Mouse (Mus musculus): ENCODE measurements around the gene Wdr24. TPM values are rescaled to one million over a fixed set of nuclear protein-coding genes. Genes with fewer than 3 reads are reported as not detected.

Gene Wdr24
- total RNA-seq, 2 experiments from 2014 or later, result 26.8 to 30.9 TPM

DNA sequence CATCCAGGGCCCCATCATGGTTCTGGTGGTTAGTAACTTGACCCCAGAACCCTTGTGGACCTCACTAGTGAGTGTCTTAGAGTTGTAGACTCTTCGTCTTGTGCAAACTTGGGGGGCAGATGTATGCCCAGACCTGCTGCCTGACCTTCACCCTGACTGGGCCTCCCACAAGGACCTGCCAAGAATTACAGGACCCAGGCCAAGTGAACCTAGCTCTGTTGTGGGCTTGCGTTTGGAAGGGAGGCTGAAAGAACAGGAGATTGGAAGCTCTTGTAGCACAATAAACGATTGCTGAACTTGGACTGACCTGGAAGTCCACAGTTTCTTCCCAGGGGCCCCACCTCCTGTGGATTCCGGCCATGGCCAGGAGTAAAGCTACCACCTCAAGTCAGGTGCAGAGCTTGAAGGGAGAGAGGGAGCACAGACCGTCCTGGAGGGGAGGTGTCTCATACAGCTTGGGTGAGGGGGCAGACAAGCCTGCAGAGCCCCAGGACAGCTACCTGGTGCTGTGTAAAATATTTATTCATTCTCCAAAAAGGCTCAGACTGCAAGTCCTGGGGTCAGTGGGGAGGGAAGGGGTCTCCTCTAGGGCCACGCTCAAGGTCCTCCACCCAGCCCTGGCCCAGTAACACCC lies 10.7 kb downstream of the Wdr24 start:
- Histone ChIP-seq H3K4me3 (peak overlapping the region; percentile 72), H3K27ac (peak overlapping the region; percentile 99)
- intact Hi-C loops (cut with DNase I), result no loop called here
- no peak for TF ChIP-seq CTCF (IDR thresholded peaks at IDR 0.05)
- DNase-seq (ENCODE audit: extremely low spot score in 1 of 2, low spot score in 2 of 2), result no peak

DNA sequence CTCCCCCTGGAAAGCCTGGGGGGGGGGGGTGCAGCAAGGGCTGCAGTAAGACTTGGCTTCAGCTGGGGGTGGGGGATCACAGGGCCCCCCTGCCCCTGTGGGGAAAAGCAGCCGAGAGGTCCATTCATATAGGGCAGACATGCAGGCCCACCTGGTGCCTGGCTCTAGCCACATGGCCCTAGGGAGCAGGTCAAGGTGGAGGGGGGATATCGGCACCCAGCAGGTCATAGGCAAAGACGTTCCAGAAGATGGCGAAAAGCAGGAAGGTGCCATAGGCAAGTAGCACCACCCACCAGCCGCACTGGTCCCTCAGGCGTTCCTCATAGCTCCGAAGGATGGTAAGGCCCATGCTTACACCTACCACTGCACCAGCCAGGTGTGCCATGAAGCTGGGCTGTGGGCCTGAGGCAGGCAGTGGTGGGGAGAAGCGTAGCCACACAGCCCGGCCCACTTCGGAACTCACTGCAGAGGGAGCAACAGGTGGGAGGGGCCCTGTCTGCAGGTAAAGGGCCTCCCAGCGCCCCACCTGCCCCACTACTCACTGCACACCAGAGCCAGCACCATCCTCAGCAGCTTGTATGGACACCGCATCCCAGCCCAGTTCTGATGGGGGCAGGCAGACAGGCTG lies 11.3 kb downstream of the Wdr24 start:
- intact Hi-C loops (cut with DNase I), result no loop called here
- H3K4me3 ChIP-seq, result peak overlapping the region; percentile 72
- DNase-seq (ENCODE audit: extremely low spot score in 1 of 2, low spot score in 2 of 2), result no peak
- TF ChIP-seq CTCF (IDR thresholded peaks at IDR 0.05), result no peak
- no peak overlapping the region; the same call in 1 of the 2 replicates for H3K27ac ChIP-seq

DNA sequence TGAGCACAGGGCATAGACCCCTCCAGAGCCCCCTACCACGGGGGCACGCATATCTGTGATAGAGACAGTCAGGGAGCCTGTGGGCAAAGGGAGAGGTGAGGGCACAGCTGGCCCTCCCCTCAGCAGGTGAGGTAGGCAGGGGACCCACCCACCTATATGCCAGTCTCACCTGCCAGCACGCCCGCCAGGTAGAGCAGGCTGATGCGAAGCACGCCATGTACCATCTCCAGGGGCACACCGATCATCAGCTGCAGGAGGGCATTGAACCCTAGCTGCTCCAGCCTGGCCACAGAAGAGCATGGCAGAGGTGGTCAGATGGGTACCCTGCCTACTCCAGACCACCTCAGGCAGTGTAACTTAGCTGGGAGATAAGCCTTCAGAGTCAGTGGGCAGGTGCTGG lies 11.9 kb downstream of the Wdr24 start:
- DNase-seq (ENCODE audit: extremely low spot score in 1 of 2, low spot score in 2 of 2), result no peak
- no peak overlapping the region for H3K4me3 ChIP-seq
- TF ChIP-seq CTCF (IDR thresholded peaks at IDR 0.05), result no peak
- H3K27ac ChIP-seq, result no peak overlapping the region
- intact Hi-C loops (cut with DNase I), result no loop called here

DNA sequence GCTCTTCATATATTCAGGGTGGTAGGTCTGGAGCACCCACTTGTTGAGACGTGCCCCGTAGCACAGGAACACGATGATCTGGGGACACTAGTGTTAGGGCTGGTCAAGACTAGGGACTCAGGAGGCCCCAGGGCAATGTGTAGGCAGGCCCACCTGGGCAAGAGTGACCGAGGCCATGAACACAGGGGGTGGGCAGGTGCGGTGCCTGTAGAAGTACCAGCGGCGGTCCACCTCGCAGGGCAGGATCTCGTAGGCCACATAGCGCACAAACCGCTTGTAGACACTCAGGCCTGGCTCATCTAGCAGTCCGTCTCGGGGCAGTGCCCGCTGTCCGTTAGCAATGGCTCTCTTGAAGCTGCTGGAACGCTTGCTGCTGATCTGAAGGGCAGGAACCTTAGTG lies 12.4 kb downstream of the Wdr24 start:
- intact Hi-C loops (cut with DNase I), result no loop called here
- peak overlapping the region; percentile 66 for H3K4me3 ChIP-seq
- no peak for TF ChIP-seq CTCF (IDR thresholded peaks at IDR 0.05)
- no peak for DNase-seq (ENCODE audit: extremely low spot score in 1 of 2, low spot score in 2 of 2)
- peak overlapping the region; percentile 96 for H3K27ac ChIP-seq

DNA sequence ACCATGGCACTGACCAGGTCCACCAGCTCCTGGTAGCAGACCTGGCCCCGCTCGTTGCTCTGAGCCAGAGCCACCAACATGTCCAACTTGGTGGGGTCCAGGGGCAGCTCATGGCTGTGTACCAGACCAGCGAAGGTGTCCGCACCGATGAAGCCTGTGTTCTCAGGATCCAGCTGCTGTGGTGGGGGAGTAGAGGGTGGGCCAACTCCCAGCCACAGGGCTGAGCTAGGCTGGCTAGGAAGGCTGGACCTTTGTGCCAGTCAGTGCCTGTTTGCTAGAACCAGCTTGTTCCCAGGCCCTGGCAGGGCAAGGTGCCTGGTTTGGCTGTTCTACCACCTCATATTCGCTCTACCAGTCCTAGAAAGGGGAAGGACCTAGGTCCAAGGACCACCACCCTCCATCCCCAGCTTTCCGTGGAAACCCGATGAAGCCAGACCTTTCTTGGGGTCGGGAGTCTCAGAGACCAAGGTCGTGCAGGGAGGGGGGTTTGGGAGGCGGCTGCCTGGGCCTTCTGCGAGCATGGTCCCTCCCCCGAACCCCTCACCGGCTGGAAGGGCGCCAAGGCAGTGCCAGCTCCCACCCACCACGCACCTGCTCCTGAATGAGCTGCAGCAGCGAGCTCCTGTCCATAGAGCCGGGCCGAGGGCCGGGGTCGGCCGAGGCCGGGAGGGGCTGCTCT lies 13.1 kb downstream of the Wdr24 start:
- peak overlapping the region; percentile 96 for H3K27ac ChIP-seq
- DNase-seq (ENCODE audit: extremely low spot score in 1 of 2, low spot score in 2 of 2), result no peak
- TF ChIP-seq CTCF (IDR thresholded peaks at IDR 0.05), result no peak
- H3K4me3 ChIP-seq, result peak overlapping the region; percentile 66
- intact Hi-C loops (cut with DNase I), result no loop called here

DNA sequence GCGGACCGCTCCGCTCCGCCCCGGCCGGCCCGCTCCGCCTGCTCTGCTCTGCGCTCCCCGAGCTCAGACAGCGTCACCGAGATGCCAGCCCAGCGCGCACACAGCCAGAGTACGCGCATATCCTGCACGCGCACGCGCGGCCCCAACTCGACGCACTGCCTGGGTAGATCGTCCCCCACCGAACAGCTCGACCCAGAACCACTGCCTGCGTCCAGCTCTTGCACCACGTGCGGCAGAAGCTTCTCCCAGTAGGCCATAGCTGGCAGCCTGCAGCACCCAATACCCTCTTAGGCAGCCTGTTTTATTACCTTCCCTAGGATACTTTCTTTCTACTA lies 13.6 kb downstream of the Wdr24 start, which contains the start of gene Rhbdl1:
Gene Rhbdl1, minus strand, starts transcription at position 220 of the 335 bp plus-strand sequence.
- Histone ChIP-seq H3K4me3 (peak within 1 kb of the TSS; percentile 66), H3K27ac (peak within 1 kb of the TSS; percentile 96)
- no peak for TF ChIP-seq CTCF (IDR thresholded peaks at IDR 0.05)
- intact Hi-C loops (cut with DNase I), result no loop called here
- DNase-seq (ENCODE audit: extremely low spot score in 1 of 2, low spot score in 2 of 2), result peak; percentile 83 to 85

DNA sequence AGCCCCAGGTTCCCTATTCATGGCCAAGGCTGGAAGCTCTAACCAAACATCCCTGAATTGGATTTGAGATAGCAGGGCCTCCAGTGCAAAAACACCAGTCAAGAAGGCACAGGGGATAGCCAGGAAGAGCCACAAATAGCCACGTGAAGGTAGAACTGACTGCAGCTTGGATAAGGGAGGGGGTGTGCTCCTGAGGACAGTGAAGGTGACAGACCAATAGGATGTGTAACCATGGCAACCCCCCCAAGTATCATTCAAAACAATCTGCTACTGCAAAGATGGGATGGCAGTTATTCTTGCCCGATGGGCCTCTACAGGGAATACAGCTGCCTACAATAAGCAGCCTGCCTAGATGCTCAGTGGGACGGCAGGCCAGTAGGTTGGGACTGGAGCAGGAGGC lies 14.1 kb downstream of the Wdr24 start:
- TF ChIP-seq CTCF (IDR thresholded peaks at IDR 0.05), result no peak
- H3K4me3 ChIP-seq, result no peak overlapping the region
- H3K27ac ChIP-seq, result peak overlapping the region; percentile 96
- intact Hi-C loops (cut with DNase I), result no loop called here
- no peak for DNase-seq (ENCODE audit: extremely low spot score in 1 of 2, low spot score in 2 of 2)

DNA sequence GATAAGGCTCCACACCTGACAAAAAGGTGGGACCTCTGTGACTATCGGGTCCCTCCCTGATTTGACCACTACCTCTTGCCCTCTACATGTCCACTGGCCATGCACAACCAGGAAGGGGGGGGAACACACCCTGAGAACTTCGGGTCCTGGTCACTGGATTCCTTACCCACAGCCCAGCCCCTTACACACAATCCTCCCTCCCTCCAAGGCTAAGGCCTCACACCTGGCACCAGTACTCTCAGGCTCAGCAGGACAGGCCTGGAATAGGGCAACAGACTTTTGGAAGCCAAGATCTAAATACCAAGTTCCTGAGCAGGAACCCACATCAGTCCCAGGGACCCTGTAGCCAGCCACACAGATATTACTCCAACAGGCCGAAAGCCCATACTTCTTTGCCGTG lies 15.5 kb downstream of the Wdr24 start:
- intact Hi-C loops (cut with DNase I), result no loop called here
- no peak for DNase-seq (ENCODE audit: extremely low spot score in 1 of 2, low spot score in 2 of 2)
- no peak overlapping the region for H3K4me3 ChIP-seq
- H3K27ac ChIP-seq, result no peak overlapping the region
- no peak for TF ChIP-seq CTCF (IDR thresholded peaks at IDR 0.05)

DNA sequence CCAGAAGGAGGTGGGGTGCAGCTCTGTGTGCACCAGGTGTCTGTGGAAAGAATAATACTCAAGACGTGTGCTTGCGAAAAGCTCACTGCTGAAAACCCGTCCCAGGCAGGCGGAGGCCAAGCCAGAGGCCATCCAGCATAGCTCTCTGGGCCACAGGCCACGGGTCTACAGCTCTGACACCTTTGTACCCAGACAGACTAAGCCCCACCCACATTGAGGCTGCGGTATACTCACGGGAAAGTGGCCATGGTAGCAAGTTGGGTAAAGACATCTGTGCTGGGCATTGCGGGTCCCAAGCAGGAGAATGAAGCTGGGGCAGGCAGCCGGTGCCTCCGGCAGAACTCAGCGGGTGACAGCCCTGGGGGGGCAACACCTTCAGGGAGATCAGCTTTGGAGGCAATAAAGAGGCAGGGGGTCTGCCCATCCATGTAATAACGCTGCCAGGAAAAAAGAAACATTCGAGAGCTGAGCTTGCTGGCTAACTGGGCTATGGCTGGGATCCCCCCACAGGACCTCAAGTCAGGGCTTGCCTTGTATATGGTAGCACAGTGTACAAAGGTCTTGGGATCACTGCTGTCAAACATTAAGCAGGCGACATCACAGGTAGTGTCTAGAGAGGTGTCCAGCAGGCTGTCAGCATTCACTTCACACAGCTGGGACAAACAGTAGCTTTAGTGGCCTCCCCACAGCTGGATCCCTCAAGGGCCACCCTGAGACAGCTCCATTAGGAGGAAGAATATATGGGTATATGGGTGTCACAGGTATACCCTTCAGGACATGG lies 16.2 kb downstream of the Wdr24 start:
- no peak for TF ChIP-seq CTCF (IDR thresholded peaks at IDR 0.05)
- Histone ChIP-seq H3K4me3 (no peak overlapping the region), H3K27ac (no peak overlapping the region)
- no peak for DNase-seq (ENCODE audit: extremely low spot score in 1 of 2, low spot score in 2 of 2)
- intact Hi-C loops (cut with DNase I), result no loop called here

DNA sequence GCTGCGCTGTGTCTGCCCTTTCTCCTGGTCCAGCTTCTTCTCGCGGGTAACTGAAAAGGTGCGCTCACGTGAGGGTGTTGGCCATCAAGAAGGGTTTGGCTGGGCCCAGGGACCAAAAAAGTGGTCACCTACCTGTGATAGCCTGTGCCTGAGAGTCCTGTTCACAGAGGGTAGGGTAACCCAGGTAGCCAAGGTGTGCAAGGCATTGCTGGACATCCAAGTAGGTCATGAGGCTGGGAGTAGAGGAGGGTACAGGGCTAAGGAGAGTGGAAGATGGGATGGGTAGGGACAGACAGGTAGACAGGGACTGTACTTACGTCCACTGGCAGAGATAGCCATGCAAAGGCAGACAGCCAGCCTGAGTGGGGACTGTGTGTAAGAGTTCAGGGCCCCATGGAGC lies 17.1 kb downstream of the Wdr24 start:
- no peak overlapping the region for H3K27ac ChIP-seq
- no peak overlapping the region for H3K4me3 ChIP-seq
- DNase-seq (ENCODE audit: extremely low spot score in 1 of 2, low spot score in 2 of 2), result no peak
- intact Hi-C loops (cut with DNase I), result no loop called here
- TF ChIP-seq CTCF (IDR thresholded peaks at IDR 0.05), result no peak

DNA sequence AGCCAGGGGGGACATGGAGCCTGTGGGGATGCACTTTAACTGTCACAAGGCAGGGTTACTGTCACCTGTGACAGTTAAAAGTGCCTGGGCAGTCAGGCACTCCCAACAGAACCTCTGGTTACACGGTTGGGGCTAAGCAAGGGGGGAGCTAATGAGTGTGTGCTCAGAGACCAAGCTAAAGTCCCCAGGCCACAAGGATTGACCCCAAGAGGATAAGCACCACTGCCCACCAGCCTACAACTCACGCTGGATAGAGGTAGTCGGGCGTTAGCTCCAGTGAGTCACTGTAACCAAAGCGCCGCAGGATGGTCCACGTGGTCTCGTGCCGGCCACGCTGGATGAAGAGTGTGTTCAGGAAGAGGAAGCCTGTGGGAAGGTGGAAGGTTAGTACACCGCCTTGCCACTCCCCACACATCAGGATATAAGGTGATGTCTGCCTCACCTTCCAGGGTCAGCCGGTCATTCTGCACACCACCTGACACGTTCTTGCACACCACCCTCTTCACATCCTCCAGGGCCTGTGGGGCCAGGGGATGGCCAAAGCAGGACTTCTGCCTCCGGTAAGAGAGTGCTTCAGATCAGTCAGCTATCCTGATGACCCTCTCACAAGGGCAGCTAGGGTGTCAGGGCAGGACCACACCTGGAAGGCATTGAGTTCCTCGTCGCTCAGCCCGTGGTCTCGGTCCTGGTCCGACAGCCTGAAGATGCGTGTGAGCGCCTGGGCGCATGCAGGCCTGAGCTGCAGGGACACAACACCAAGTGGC lies 17.9 kb downstream of the Wdr24 start, which contains the start of gene Gm20683:
Gene Gm20683, minus strand, starts transcription at position 647 of the 764 bp plus-strand sequence.
- TF ChIP-seq CTCF (IDR thresholded peaks at IDR 0.05), result no peak
- intact Hi-C loops (cut with DNase I), result no loop called here
- H3K27ac ChIP-seq, result no peak within 1 kb of the TSS
- no peak within 1 kb of the TSS for H3K4me3 ChIP-seq
- no peak for DNase-seq (ENCODE audit: extremely low spot score in 1 of 2, low spot score in 2 of 2)
